Mouse (Mus musculus) lung, postnatal 36 days (tissue): Measurements from ENCODE around the gene Nr5a1.

Source experiments
- DNase-seq: peaks from one replicate; pipeline ENCODE4 v3.0.0; 2022; ENCODE audit warnings: mixed read lengths

Nr5a1 gene

DNA sequence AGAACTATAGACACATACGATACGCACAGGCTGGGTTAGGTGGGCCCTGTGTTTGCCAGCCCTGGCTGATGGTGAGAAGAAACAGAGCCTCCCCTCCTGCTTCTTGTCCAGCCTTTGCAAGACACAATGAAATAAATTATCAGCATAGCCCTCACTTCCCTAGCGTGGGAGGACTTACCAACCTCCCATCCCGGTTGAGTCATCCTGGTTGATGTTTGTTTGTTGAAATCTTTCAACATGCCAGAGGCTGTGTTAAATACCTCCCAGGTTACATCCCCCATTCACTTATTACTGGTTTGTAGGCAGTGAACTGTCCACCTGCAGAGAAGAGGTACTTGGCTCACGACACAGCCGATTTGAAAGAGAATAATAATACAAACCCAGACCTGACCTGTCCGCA lies 66.7 kb downstream of the Nr5a1 start:
- no peak for DNase-seq

DNA sequence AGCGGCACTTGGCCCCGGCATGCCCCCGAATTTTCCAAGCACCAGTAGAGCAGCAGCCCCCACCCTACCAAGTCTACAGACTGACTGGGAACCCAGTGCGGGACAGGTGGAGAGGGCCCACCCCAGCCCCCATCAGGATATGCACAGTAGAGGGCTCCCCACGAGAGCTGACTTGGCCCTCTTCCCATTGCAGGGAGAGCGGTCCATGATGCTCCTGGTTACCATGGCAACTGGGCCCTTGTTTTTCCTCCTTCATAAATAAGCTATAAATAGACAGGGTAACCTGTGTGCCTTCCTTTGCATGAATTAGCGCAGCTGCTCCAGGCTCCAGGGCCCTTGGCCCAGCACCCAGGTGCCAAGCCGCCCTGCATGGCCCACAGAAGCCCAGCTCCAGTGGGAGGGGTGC lies 67.1 kb downstream of the Nr5a1 start:
- DNase-seq: no peak

DNA sequence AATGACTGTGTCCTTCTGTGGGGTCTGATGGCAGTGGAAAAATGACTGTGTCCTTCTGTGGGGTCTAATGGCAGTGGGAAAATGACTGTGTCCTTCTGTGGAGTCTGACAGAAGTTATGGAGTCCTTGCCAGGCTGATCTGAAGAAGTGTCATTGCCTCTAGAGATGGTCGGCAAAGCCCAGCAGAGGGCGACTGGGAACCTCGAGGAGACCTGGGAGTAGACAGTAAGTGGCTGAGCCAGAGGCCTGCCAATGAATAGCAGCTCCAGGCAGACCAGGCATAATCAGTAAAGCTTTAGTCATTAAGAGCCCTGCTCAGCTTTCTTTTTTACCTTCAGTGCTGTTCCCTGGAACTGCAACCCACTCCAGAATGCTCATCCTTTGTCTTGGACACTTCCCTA lies 68.4 kb downstream of the Nr5a1 start:
- peak; percentile 84 for DNase-seq

DNA sequence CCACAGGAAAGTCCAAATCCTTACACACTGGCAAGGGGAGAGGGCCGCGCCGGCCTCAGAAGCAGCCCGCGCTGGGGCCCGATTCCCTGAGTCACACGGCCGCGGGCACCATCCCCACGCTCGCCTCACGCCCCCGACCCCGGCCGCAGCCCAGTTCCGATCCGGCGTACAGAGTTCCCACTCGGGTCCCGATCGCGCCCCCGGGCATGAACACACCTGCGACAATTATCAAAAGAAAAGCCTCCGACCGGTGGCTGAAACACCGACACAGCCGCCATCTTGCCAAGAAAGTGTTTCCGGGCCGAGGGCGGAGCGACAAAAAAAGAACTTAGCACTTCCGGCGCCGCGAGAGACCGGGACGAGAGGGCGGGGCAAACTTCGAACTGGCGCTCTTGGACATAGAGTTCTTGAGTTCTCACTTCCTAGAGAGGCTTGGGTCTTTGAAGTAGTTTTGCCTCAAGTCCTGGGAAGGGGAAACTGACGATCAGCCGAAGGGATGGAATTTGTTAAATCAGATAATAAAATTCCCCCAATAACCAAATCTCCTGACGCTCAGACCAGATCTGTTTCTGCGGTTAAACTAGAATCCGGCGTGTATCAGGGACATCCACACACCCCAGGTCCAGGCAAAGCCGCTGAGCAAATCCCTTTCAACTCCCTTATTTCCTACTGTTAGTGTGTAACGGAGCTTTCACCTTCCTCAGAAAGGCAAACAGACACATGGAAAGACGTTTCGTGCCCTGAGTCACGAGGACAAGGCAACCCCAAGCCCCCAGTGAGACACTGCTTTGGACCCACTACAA lies 70.5 kb downstream of the Nr5a1 start, which contains the start of gene Psmb7:
Gene Psmb7, minus strand, starts transcription at position 463 of the 803 bp plus-strand sequence.
- peak; percentile 95 for DNase-seq
